Mouse (Mus musculus): Measurements from ENCODE around the gene Ampd3. TPM values are rescaled to one million over a fixed set of nuclear protein-coding genes. Genes with fewer than 3 reads are reported as not detected.

Gene Ampd3
- polyA plus RNA-seq, 1 experiment from 2014 or later: 1.5 TPM

- WGBS: 48% methylated on average over 14 of the region's 14 CpGs
- DNase-seq (ENCODE audit: low spot score): no peak
Measured at GRCm38 (mm10) chr7:110773204-110774002, 5.4 kb downstream of the Ampd3 start.

DNA sequence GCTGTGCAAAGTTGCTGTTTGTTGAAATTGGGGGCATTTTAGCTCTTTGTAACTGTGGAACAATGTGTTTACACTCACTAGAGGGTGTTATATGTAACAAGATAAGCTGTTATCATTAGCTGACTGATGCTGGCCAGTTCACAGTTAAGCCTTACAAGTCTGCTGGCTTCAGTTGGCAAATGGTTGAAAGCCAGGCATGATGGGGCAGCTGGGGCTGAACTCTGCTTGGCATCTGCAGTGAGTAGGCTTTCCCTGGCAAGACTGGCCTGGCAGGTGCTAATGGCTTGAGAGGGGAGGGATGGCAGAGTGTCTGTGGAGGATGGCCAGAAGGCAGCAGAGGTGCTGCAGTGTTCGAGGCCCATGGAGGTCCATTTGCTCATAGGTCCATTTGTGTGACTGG is 6.1 kb downstream of the Ampd3 start:
- DNase-seq (ENCODE audit: low spot score): no peak
- no peaks in the 10 kb centered on the region for H3K9me3 ChIP-seq (ENCODE audit: control insufficient read depth, low read length)
- 67% methylated on average over 1 of the region's 1 CpGs for WGBS
- H3K27ac ChIP-seq (ENCODE audit: low read depth, low read length): no peak overlapping the region
- no peak overlapping the region for H3K4me2 ChIP-seq (ENCODE audit: low read depth)
- peaks cover under 1% of the 10 kb centered on the region; the same call in 1 of the 2 replicates for H3K27me3 ChIP-seq (ENCODE audit: control insufficient read depth, insufficient read depth, low read length)
- no peak overlapping the region for H3K4me3 ChIP-seq (ENCODE audit: low read depth, low read length)
- no peaks in the 10 kb centered on the region for H3K36me3 ChIP-seq (ENCODE audit: control insufficient read depth, insufficient read depth, low read length)
- no peak overlapping the region for H3K9ac ChIP-seq (ENCODE audit: low read length)
- no peak for ATAC-seq (ENCODE audit: insufficient read depth, low FRiP score, low TSS enrichment)
- H3K4me1 ChIP-seq (ENCODE audit: control insufficient read depth, insufficient read depth, low read length): no peaks in the 10 kb centered on the region; the same call in 1 of the 2 replicates

More at GRCm38 (mm10) chr7:110773204-110774002, 5.4 kb downstream of the Ampd3 start:
- no peaks in the 10 kb centered on the region for H3K9me3 ChIP-seq (ENCODE audit: control insufficient read depth, low read length)
- H3K9ac ChIP-seq (ENCODE audit: low read length): no peak overlapping the region
- H3K4me2 ChIP-seq (ENCODE audit: low read depth): no peak overlapping the region
- ATAC-seq (ENCODE audit: insufficient read depth, low FRiP score, low TSS enrichment): no peak
- no peaks in the 10 kb centered on the region for H3K36me3 ChIP-seq (ENCODE audit: control insufficient read depth, insufficient read depth, low read length)
- no peak overlapping the region for H3K4me3 ChIP-seq (ENCODE audit: low read depth, low read length)
- peaks cover 4% of the 10 kb centered on the region; the same call in 1 of the 2 replicates for H3K4me1 ChIP-seq (ENCODE audit: control insufficient read depth, insufficient read depth, low read length)
- H3K27me3 ChIP-seq (ENCODE audit: control insufficient read depth, insufficient read depth, low read length): peaks cover 7% of the 10 kb centered on the region; the same call in 1 of the 2 replicates
- H3K27ac ChIP-seq (ENCODE audit: low read depth, low read length): no peak overlapping the region

DNA sequence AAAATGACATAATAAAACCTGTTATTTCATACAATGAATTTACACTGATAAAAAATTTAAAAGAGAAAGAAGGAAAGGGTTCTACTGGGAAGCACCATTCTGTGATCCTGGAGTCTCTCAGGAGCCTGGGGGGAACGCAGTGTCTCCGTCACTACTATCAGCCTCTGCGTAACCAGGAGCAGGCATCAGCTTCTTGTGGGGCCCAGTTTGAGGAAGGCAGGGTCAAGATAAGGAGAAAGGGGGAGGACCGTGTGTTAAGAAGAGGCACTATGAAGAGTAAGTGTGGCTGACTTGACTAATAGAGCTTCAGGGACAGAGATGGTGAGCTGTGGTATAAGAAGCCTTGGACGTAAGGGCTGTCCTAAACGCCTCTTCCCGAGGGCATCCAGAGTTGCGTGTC is 6.7 kb downstream of the Ampd3 start:
- DNase-seq (ENCODE audit: low spot score): no peak
- no peak overlapping the region for H3K4me2 ChIP-seq (ENCODE audit: low read depth)
- no peak overlapping the region for H3K9ac ChIP-seq (ENCODE audit: low read length)
- WGBS: 89% methylated on average over 8 of the region's 8 CpGs
- H3K27me3 ChIP-seq (ENCODE audit: control insufficient read depth, insufficient read depth, low read length): no peaks in the 10 kb centered on the region
- no peaks in the 10 kb centered on the region for H3K36me3 ChIP-seq (ENCODE audit: control insufficient read depth, insufficient read depth, low read length)
- no peaks in the 10 kb centered on the region for H3K4me1 ChIP-seq (ENCODE audit: control insufficient read depth, insufficient read depth, low read length)
- no peak overlapping the region for H3K27ac ChIP-seq (ENCODE audit: low read depth, low read length)
- no peak overlapping the region for H3K4me3 ChIP-seq (ENCODE audit: low read depth, low read length)
- no peak for ATAC-seq (ENCODE audit: insufficient read depth, low FRiP score, low TSS enrichment)
- no peaks in the 10 kb centered on the region for H3K9me3 ChIP-seq (ENCODE audit: control insufficient read depth, low read length)

- H3K4me2 ChIP-seq (ENCODE audit: low read depth): no peak overlapping the region
- no peaks in the 10 kb centered on the region for H3K4me1 ChIP-seq (ENCODE audit: control insufficient read depth, insufficient read depth, low read length)
- no peaks in the 10 kb centered on the region for H3K36me3 ChIP-seq (ENCODE audit: control insufficient read depth, insufficient read depth, low read length)
- no peak overlapping the region for H3K9ac ChIP-seq (ENCODE audit: low read length)
- WGBS: 82% methylated on average over 18 of the region's 18 CpGs
- H3K27ac ChIP-seq (ENCODE audit: low read depth, low read length): no peak overlapping the region
- H3K4me3 ChIP-seq (ENCODE audit: low read depth, low read length): no peak overlapping the region
- no peaks in the 10 kb centered on the region for H3K9me3 ChIP-seq (ENCODE audit: control insufficient read depth, low read length)
- ATAC-seq (ENCODE audit: insufficient read depth, low FRiP score, low TSS enrichment) (no peak), DNase-seq (ENCODE audit: low spot score) (no peak)
- no peaks in the 10 kb centered on the region for H3K27me3 ChIP-seq (ENCODE audit: control insufficient read depth, insufficient read depth, low read length)
Measured at GRCm38 (mm10) chr7:110777146-110778001, 9.4 kb downstream of the Ampd3 start.

- Histone ChIP-seq H3K9ac (ENCODE audit: low read length) (no peak overlapping the region), H3K9me3 (ENCODE audit: control insufficient read depth, low read length) (no peaks in the 10 kb centered on the region), H3K27me3 (ENCODE audit: control insufficient read depth, insufficient read depth, low read length) (no peaks in the 10 kb centered on the region), H3K4me3 (ENCODE audit: low read depth, low read length) (no peak overlapping the region), H3K27ac (ENCODE audit: low read depth, low read length) (no peak overlapping the region), H3K4me2 (ENCODE audit: low read depth) (no peak overlapping the region), H3K4me1 (ENCODE audit: control insufficient read depth, insufficient read depth, low read length) (no peaks in the 10 kb centered on the region), H3K36me3 (ENCODE audit: control insufficient read depth, insufficient read depth, low read length) (no peaks in the 10 kb centered on the region)
- DNase-seq (ENCODE audit: low spot score) (no peak), ATAC-seq (ENCODE audit: insufficient read depth, low FRiP score, low TSS enrichment) (no peak)
- WGBS: 95% methylated on average over 7 of the region's 7 CpGs
Measured at GRCm38 (mm10) chr7:110778933-110779332, 10.9 kb downstream of the Ampd3 start.

GRCm38 (mm10) chr7:110779605-110780111 is 11.7 kb downstream of the Ampd3 start:
- 87% methylated on average over 8 of the region's 8 CpGs for WGBS

DNA sequence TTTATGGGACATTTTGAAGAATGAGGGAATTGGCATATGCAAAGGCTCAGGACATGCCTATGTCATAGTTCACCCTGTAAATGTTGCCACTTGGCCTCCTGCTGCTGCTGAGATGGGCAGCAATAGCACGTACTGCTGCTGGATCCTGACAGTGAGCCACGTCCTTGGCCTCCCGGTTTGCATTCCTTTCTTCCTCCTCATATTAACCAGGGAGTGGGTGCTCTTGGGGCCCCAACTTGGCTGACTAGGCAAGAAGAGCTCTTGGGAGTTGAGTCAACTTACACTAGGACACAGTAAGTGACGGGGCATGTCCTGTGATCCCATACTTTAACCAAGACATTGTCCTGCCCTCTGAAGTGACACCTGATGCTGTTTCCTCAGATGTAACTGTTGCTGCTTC is 12.5 kb downstream of the Ampd3 start:
- Histone ChIP-seq H3K4me1 (ENCODE audit: control insufficient read depth, insufficient read depth, low read length) (no peaks in the 10 kb centered on the region), H3K4me2 (ENCODE audit: low read depth) (no peak overlapping the region), H3K4me3 (ENCODE audit: low read depth, low read length) (no peak overlapping the region), H3K9ac (ENCODE audit: low read length) (no peak overlapping the region), H3K36me3 (ENCODE audit: control insufficient read depth, insufficient read depth, low read length) (no peaks in the 10 kb centered on the region), H3K27me3 (ENCODE audit: control insufficient read depth, insufficient read depth, low read length) (no peaks in the 10 kb centered on the region), H3K27ac (ENCODE audit: low read depth, low read length) (no peak overlapping the region), H3K9me3 (ENCODE audit: control insufficient read depth, low read length) (no peaks in the 10 kb centered on the region)
- ATAC-seq (ENCODE audit: insufficient read depth, low FRiP score, low TSS enrichment): no peak
- DNase-seq (ENCODE audit: low spot score): no peak
- 86% methylated on average over 4 of the region's 4 CpGs for WGBS

More at GRCm38 (mm10) chr7:110779605-110780111, 11.7 kb downstream of the Ampd3 start:
- no peaks in the 10 kb centered on the region for H3K4me1 ChIP-seq (ENCODE audit: control insufficient read depth, insufficient read depth, low read length)
- H3K27me3 ChIP-seq (ENCODE audit: control insufficient read depth, insufficient read depth, low read length): no peaks in the 10 kb centered on the region
- no peak overlapping the region for H3K4me3 ChIP-seq (ENCODE audit: low read depth, low read length)
- H3K27ac ChIP-seq (ENCODE audit: low read depth, low read length): no peak overlapping the region
- DNase-seq (ENCODE audit: low spot score) (no peak), ATAC-seq (ENCODE audit: insufficient read depth, low FRiP score, low TSS enrichment) (no peak)
- no peaks in the 10 kb centered on the region for H3K9me3 ChIP-seq (ENCODE audit: control insufficient read depth, low read length)
- H3K9ac ChIP-seq (ENCODE audit: low read length): no peak overlapping the region
- no peak overlapping the region for H3K4me2 ChIP-seq (ENCODE audit: low read depth)
- H3K36me3 ChIP-seq (ENCODE audit: control insufficient read depth, insufficient read depth, low read length): no peaks in the 10 kb centered on the region

- no peak for DNase-seq (ENCODE audit: low spot score)
- Histone ChIP-seq H3K4me3 (ENCODE audit: low read depth, low read length) (no peak overlapping the region), H3K4me2 (ENCODE audit: low read depth) (no peak overlapping the region), H3K9ac (ENCODE audit: low read length) (no peak overlapping the region), H3K36me3 (ENCODE audit: control insufficient read depth, insufficient read depth, low read length) (no peaks in the 10 kb centered on the region), H3K27me3 (ENCODE audit: control insufficient read depth, insufficient read depth, low read length) (no peaks in the 10 kb centered on the region), H3K9me3 (ENCODE audit: control insufficient read depth, low read length) (no peaks in the 10 kb centered on the region), H3K27ac (ENCODE audit: low read depth, low read length) (no peak overlapping the region), H3K4me1 (ENCODE audit: control insufficient read depth, insufficient read depth, low read length) (no peaks in the 10 kb centered on the region)
- 93% methylated on average over 2 of the region's 2 CpGs for WGBS
- ATAC-seq (ENCODE audit: insufficient read depth, low FRiP score, low TSS enrichment): no peak
Measured at GRCm38 (mm10) chr7:110781231-110781711, 13.3 kb downstream of the Ampd3 start.
